Mouse (Mus musculus) gastrocnemius, postnatal 25 days (tissue): ENCODE data around the gene Mettl26. TPM values are rescaled to one million over a fixed set of nuclear protein-coding genes. Genes with fewer than 3 reads are reported as not detected.

Experiments used
- DNase-seq: peaks from one replicate; pipeline ENCODE4 v3.0.0; 2022
- total RNA-seq, 2 experiments: library from RNA; stranded (reverse); gene quantifications; 1 replicate in 1 of 2; 2 replicates in 1 of 2; pipeline ENCODE4 v1.2.3; 2021

Gene Mettl26
- total RNA-seq, 2 experiments from 2014 or later = 31.9 to 37.0 TPM

GRCm38 (mm10) chr17:25883824-25884223, 8.9 kb downstream of the Mettl26 start:
- no peak for DNase-seq

- DNase-seq = no peak
Measured at GRCm38 (mm10) chr17:25885636-25886035, 10.8 kb downstream of the Mettl26 start.

- no peak for DNase-seq
Measured at GRCm38 (mm10) chr17:25886806-25887205, 11.9 kb downstream of the Mettl26 start.

GRCm38 (mm10) chr17:25887467-25887866, 12.6 kb downstream of the Mettl26 start:
- no peak for DNase-seq

- no peak for DNase-seq
Measured at GRCm38 (mm10) chr17:25888837-25889236, 14.0 kb downstream of the Mettl26 start.

GRCm38 (mm10) chr17:25893975-25894617, 19.2 kb downstream of the Mettl26 start:
- no peak for DNase-seq

GRCm38 (mm10) chr17:25895415-25895814, 20.5 kb downstream of the Mettl26 start:
- no peak for DNase-seq

GRCm38 (mm10) chr17:25895891-25896290, 21.0 kb downstream of the Mettl26 start:
- no peak for DNase-seq

- no peak for DNase-seq
Measured at GRCm38 (mm10) chr17:25900193-25900592, 25.3 kb downstream of the Mettl26 start.

- no peak for DNase-seq
Measured at GRCm38 (mm10) chr17:25903061-25903460, 28.2 kb downstream of the Mettl26 start.

GRCm38 (mm10) chr17:25907640-25908039, 32.8 kb downstream of the Mettl26 start:
- no peak for DNase-seq

- DNase-seq = no peak
Measured at GRCm38 (mm10) chr17:25911816-25912215, 36.9 kb downstream of the Mettl26 start.

GRCm38 (mm10) chr17:25913186-25913876, 38.5 kb downstream of the Mettl26 start:
- no peak for DNase-seq

GRCm38 (mm10) chr17:25913877-25914275, 39.0 kb downstream of the Mettl26 start:
- no peak for DNase-seq

GRCm38 (mm10) chr17:25914295-25914694, 39.4 kb downstream of the Mettl26 start:
- no peak for DNase-seq

- DNase-seq = no peak
Measured at GRCm38 (mm10) chr17:25916931-25917647, 42.2 kb downstream of the Mettl26 start.

GRCm38 (mm10) chr17:25918037-25918750, 43.3 kb downstream of the Mettl26 start:
- no peak for DNase-seq

- no peak for DNase-seq
Measured at GRCm38 (mm10) chr17:25919144-25919785, 44.4 kb downstream of the Mettl26 start, which contains the start of gene Rab40c. TSS of gene Rab40c (minus strand) at chr17:25919727.

- DNase-seq = peak; percentile 100
Measured at GRCm38 (mm10) chr17:25919786-25920642, 45.1 kb downstream of the Mettl26 start.

- no peak for DNase-seq
Measured at GRCm38 (mm10) chr17:25922120-25922519, 47.2 kb downstream of the Mettl26 start.

GRCm38 (mm10) chr17:25925348-25925747, 50.5 kb downstream of the Mettl26 start:
- DNase-seq = peak; percentile 77
